Mouse (Mus musculus): Measurements from ENCODE around the gene Rgs7.

- TF ChIP-seq CTCF (IDR thresholded peaks at IDR 0.05; ENCODE audit: low read depth) (no peak), EP300 (IDR thresholded peaks at IDR 0.05; ENCODE audit: low read depth) (no peak)
Observed at GRCm38 (mm10) chr1:175202902-175203301, 289.4 kb downstream of the Rgs7 start.

Measured in liver, embryonic 14.5 days (tissue).